Mouse (Mus musculus) left cerebral cortex, adult 2 months (tissue): ENCODE data around the gene Padi2. TPM values are rescaled to one million over a fixed set of nuclear protein-coding genes. Genes with fewer than 3 reads are reported as not detected.

Source experiments
- DNase-seq, 2 experiments: peaks; one replicate each; pipeline ENCODE4 v3.0.0; 2021 to 2022; ENCODE audit warnings: low spot score in 2 of 2, mixed read lengths in 1 of 2; ENCODE audit errors: extremely low spot score in 1 of 2
- H3K27ac ChIP-seq: fragments of 200-600 bp; 2 replicates; pipeline ENCODE4 v1.8.1; 2022
- H3K4me3 ChIP-seq: fragments of 200-600 bp; 2 replicates; pipeline ENCODE4 v1.8.1; 2022
- CTCF ChIP-seq: fragments of 200-600 bp; IDR thresholded peaks from 2 replicates; pipeline ENCODE4 v1.8.1; 2022; ENCODE audit warnings: antibody characterized with exemption, mild to moderate bottlenecking, moderate library complexity
- intact Hi-C: fragments of 180-260 bp; cut with DNase I; formaldehyde crosslinking; loops from one replicate; pipeline ENCODE4 v1.15.1; 2025
- total RNA-seq, 2 experiments: library from RNA; stranded (reverse); gene quantifications; 2 replicates each; pipeline ENCODE4 v1.2.3; 2021

Padi2 gene
- total RNA-seq, 2 experiments from 2014 or later = 10.2 to 11.6 TPM

DNA sequence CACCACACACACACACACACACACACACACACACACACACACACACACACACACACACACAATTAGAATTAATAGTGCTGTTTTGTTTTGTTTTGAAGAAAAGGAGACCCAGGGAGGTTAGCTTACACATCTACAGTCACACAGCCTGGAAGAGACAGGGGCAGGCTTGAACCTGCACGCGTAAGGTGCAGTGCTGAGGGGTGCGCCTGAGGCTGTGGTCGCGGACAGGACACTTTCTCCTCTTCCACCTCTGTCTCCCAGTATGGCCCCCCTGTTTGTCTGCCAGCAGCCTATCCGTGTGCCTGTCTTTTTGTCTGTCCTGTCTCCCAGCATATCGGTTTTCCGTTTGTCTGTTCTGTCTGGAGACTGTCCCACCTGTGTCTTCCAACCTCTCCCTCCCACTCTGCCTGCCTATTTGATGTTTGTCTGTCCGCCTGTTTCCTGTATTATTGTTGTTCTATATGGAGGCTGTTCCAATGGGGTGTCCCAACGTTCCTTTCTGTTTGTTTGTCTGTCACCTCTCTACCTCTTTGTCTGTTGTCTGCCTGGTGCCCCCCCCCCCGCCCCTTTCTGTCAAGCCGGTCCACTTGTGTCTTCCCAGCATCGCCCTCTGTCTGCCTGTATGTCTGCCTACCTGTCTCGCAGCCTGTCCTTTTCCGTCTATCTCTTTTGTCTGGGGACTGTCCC, 80.0 kb downstream of the Padi2 start:
- TF ChIP-seq CTCF = no peak
- peak overlapping the region; percentile 98 for H3K4me3 ChIP-seq
- peak overlapping the region; percentile 30; the same call in 1 of the 2 replicates for H3K27ac ChIP-seq
- DNase-seq = no peak
- intact Hi-C loops = no loop called here

DNA sequence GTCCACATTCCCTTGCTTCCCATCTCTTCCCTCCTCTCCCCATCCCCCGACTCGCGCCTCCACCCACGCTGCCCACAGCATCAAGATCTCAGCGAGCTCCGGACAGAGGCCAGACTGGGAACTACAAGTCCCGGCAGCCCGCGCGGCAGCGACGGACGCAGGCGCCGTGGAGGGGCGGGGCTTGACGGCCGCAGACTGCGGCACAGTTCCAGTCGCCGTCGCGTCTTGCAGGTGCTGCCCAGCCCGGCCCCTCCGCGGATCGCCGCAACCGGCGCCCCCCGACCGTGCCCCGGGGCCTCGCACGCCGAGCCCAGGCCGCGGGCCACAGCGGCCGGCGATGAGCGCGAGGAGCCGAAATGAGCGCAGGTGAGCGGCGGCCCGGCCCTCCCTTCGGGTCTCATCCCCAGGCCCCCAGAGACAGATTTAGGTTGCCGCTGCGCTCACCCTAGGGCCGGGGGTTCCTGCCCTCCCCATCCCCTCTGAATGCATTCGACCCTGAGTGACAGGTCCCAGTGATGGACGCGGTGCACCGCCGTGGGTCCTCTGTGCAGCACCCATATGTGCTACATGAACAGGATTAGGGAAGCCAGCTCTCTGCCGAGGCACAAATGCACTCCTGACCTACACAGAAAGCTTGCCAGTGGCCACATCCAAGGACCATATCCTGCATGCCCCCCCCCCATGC, 80.7 kb downstream of the Padi2 start, which contains the start of gene Atp13a2:
Gene Atp13a2 (plus strand): TSS at position 163 of the 685 bp plus-strand sequence.
- intact Hi-C loops = no loop called here
- peak within 1 kb of the TSS; percentile 82 for H3K27ac ChIP-seq

GRCm38 (mm10) chr4:140987476-140987875, 81.3 kb downstream of the Padi2 start:
- intact Hi-C loops = no loop called here
- TF ChIP-seq CTCF = no peak
- H3K27ac ChIP-seq = no peak overlapping the region; the same call in 1 of the 2 replicates

More for the DNA sequence above, 80.7 kb downstream of the Padi2 start, which contains the start of gene Atp13a2:
- TF ChIP-seq CTCF = peak; percentile 36
- peak; percentile 93 to 96 for DNase-seq
- peak within 1 kb of the TSS; percentile 98 for H3K4me3 ChIP-seq

DNA sequence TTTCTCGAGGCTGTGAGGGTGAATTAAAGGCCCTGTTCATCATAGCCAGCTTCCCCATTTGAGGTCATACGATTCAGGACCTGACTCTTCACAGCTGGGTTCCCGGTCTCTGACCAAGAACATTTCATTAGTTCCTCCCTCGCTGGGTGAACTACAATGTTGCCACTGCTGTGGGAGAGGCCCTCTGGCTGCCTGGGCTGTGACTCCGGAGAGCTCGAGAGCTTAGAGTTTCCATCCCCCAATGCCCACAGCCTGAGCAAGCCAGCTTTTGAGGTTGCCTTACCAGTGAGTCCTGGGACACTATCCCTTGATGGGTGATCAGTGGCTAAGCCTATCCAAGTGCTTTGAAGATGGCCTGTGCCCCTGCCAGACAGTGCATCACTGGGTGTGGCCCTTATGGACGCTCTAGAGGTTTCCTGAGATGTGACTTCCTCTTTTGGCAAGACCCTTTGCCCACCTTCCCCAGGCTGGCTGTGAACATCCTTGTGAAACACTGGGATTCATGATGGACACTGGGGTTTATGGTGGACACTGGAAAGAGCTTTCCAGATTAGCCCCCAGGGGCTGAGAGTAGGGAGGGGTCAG, 82.7 kb downstream of the Padi2 start:
- TF ChIP-seq CTCF = no peak
- DNase-seq = no peak
- intact Hi-C loops = no loop called here
- Histone ChIP-seq H3K27ac (no peak overlapping the region), H3K4me3 (no peak overlapping the region)

More at GRCm38 (mm10) chr4:140987476-140987875, 81.3 kb downstream of the Padi2 start:
- peak overlapping the region; percentile 98 for H3K4me3 ChIP-seq
- DNase-seq = no peak

GRCm38 (mm10) chr4:140989447-140989846, 83.3 kb downstream of the Padi2 start:
- Histone ChIP-seq H3K27ac (no peak overlapping the region), H3K4me3 (no peak overlapping the region)
- intact Hi-C loops = no loop called here
- no peak for DNase-seq
- TF ChIP-seq CTCF = no peak

- intact Hi-C loops = no loop called here
- no peak for TF ChIP-seq CTCF
- no peak overlapping the region for H3K27ac ChIP-seq
- DNase-seq = no peak
- no peak overlapping the region for H3K4me3 ChIP-seq
Observed at GRCm38 (mm10) chr4:140992215-140992614, 86.1 kb downstream of the Padi2 start.

- Histone ChIP-seq H3K4me3 (no peak overlapping the region), H3K27ac (no peak overlapping the region)
- DNase-seq = no peak
- intact Hi-C loops = no loop called here
- no peak for TF ChIP-seq CTCF
Observed at GRCm38 (mm10) chr4:140993846-140994245, 87.7 kb downstream of the Padi2 start.

DNA sequence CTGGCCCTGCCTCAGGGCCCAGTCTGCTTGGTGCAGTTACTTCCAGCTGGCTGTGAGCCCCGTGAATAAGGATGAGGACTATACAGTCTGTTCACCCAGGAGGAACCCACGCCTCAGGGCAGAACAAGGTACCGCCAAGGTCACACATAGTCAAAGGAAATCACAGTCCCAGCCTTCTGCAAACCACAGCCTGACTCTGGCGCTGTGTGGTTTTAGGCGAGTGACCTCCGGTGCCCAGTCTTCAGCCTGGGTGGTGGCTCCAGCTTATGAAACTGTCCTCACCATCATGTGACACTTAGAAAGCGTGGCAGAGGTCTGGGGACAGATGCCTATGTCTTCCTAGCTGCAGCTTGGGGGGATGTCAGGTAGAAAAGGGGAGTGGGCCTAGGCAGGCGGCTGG, 89.7 kb downstream of the Padi2 start:
- H3K27ac ChIP-seq = no peak overlapping the region
- no peak for DNase-seq
- no peak overlapping the region for H3K4me3 ChIP-seq
- TF ChIP-seq CTCF = no peak
- intact Hi-C loops = no loop called here

GRCm38 (mm10) chr4:140996812-140997211, 90.7 kb downstream of the Padi2 start:
- no peak overlapping the region for H3K27ac ChIP-seq
- no peak for DNase-seq
- intact Hi-C loops = no loop called here
- H3K4me3 ChIP-seq = no peak overlapping the region
- no peak for TF ChIP-seq CTCF

Other genes starting within 250 kb of the Padi2 start
- 10 to 100 TPM; 63.2 to 71.5 TPM for gene Arhgef10l, start 240.3 kb upstream of the Padi2 start, total RNA-seq
- gene Rcc2, start 205.8 kb upstream of the Padi2 start, total RNA-seq = 10 to 100 TPM; 87.4 to 91.7 TPM
- not detected for gene Padi6, start 163.7 kb upstream of the Padi2 start, total RNA-seq
- gene Padi4, start 132.1 kb upstream of the Padi2 start, total RNA-seq = under 1 TPM in 1 of 2 experiments, not detected in 1; 0.14 TPM
- not detected for gene Padi3, start 95.7 kb upstream of the Padi2 start, total RNA-seq
- gene Padi1, start 60.6 kb upstream of the Padi2 start, total RNA-seq = under 1 TPM in 1 of 2 experiments, not detected in 1; 0.09 TPM
- 100 to 1,000 TPM; 170 to 178 TPM for gene Sdhb, start 54.9 kb downstream of the Padi2 start, total RNA-seq
- gene Atp13a2, start 80.5 kb downstream of the Padi2 start, total RNA-seq = 100 to 1,000 TPM; 150 to 155 TPM
- gene Mfap2, start 104.1 kb downstream of the Padi2 start, total RNA-seq = 1 to 10 TPM; 4.8 to 4.9 TPM
- 10 to 100 TPM; 68.1 to 71.3 TPM for gene Crocc, start 154.2 kb downstream of the Padi2 start, total RNA-seq
- 10 to 100 TPM; 44.9 to 45.9 TPM for gene Necap2, start 172.0 kb downstream of the Padi2 start, total RNA-seq
- gene Spata21, start 182.0 kb downstream of the Padi2 start, total RNA-seq = under 1 TPM; 0.26 to 0.61 TPM
- gene Szrd1, start 233.4 kb downstream of the Padi2 start, total RNA-seq = 10 to 100 TPM; 44.4 to 59.1 TPM
- 10 to 100 TPM; 29.3 to 30.3 TPM for gene Fbxo42, start 241.6 kb downstream of the Padi2 start, total RNA-seq